Mouse (Mus musculus) fat pad, adult 2 months (tissue): Measurements from ENCODE around the gene Rxfp3.
"Not testable (repeated sequence)": the region's sequence is repeated elsewhere in the genome, so short reads cannot be mapped to it uniquely, and the experiment has no call there.

Experiments
- DNase-seq: peaks from one replicate; pipeline ENCODE4 v3.0.0-alpha.2; 2011; ENCODE audit warnings: low read depth, low spot score; ENCODE audit errors: extremely low read depth

Gene Rxfp3

GRCm38 (mm10) chr15:11036535-11037375 lies 1.0 kb downstream of the Rxfp3 start:
- no peak for DNase-seq

GRCm38 (mm10) chr15:11035947-11036474 lies 1.8 kb downstream of the Rxfp3 start:
- no peak for DNase-seq

- DNase-seq = no peak
These were observed 7.6 kb downstream of the Rxfp3 start for GRCm38 (mm10) chr15:11030188-11030587.

- no peak for DNase-seq
These were observed 10.8 kb downstream of the Rxfp3 start for GRCm38 (mm10) chr15:11026801-11027561.

GRCm38 (mm10) chr15:11014931-11015330 lies 22.9 kb downstream of the Rxfp3 start:
- no peak for DNase-seq

GRCm38 (mm10) chr15:11010976-11011548 lies 26.7 kb downstream of the Rxfp3 start:
- no peak for DNase-seq

- DNase-seq = no peak
These were observed 29.0 kb downstream of the Rxfp3 start for GRCm38 (mm10) chr15:11008756-11009155.

- no peak for DNase-seq
These were observed 33.1 kb downstream of the Rxfp3 start for GRCm38 (mm10) chr15:11004646-11005045.

- DNase-seq = no peak
These were observed 34.0 kb downstream of the Rxfp3 start for GRCm38 (mm10) chr15:11003791-11004190.

GRCm38 (mm10) chr15:11000421-11000820 lies 37.4 kb downstream of the Rxfp3 start, which contains the start of gene Slc45a2:
Slc45a2 (plus strand) TSS chr15:11000721.
- no peak for DNase-seq

GRCm38 (mm10) chr15:10999832-11000231 lies 38.0 kb downstream of the Rxfp3 start:
- no peak for DNase-seq

- DNase-seq = no peak
These were observed 46.2 kb downstream of the Rxfp3 start for GRCm38 (mm10) chr15:10991566-10991965.

- DNase-seq = no peak
These were observed 47.4 kb downstream of the Rxfp3 start for GRCm38 (mm10) chr15:10990411-10990810.

GRCm38 (mm10) chr15:10986477-10986876 lies 51.3 kb downstream of the Rxfp3 start:
- DNase-seq = not testable (repeated sequence)

GRCm38 (mm10) chr15:10985756-10986155 lies 52.0 kb downstream of the Rxfp3 start:
- DNase-seq = no peak
